Mouse (Mus musculus): ENCODE measurements around the gene Fbxl17.

Gene Fbxl17

DNA sequence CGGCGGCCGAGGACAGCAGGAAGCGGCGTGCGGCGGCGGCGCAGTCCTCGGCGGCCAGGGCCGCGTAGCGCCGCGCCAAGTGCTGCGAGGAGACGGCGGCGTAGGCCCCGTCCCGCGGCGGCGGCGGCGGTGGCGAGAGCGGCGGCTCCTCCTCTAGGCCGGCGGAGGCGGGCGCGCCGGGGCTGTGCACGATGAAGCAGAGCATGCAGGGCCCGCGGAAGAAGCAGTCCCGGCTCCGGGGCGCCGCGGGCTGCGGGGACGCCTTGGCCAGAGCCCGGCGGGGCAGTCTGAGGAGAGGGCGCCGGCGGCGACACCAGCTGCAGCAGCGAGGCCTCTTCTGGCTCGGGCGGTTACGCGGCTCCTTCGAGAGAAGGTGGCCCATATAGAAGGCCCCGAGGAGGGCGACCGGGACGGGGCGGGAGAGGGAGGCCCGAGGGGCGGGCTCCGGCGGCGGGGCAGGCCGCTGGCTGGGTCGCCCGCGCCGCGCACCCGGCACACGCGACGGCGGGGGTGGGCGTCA is at the start of gene Fbxl17:
Gene Fbxl17, minus strand, starts transcription at position 382 of the 520 bp plus-strand sequence.
- DNase-seq (ENCODE audit: low spot score), result peak; percentile 69

DNA sequence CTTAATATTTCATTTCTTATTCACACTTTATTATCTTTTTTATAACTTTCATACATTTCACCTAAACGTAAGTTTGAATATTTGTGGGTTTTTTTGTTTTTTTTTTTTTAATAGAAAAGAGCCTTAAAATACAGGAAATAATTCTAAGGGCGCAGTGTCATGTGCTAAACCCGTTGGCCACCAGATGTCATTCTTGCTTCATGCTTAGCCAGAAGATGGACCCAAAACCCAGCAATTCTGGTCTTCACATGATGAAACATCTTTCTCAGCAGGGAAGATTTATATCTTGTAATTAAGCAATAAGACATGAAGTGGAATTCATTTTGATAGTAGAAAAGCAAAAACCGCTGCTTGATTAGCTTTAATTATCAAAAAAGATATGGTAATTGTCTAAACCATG is 47.6 kb upstream of the Fbxl17 start:
- no peak for DNase-seq (ENCODE audit: low spot score)

- no peak for DNase-seq (ENCODE audit: low spot score)
These were observed 34.9 kb upstream of the Fbxl17 start for GRCm38 (mm10) chr17:63534576-63535265.

GRCm38 (mm10) chr17:63533074-63533836 is 33.4 kb upstream of the Fbxl17 start:
- DNase-seq (ENCODE audit: low spot score), result no peak

DNA sequence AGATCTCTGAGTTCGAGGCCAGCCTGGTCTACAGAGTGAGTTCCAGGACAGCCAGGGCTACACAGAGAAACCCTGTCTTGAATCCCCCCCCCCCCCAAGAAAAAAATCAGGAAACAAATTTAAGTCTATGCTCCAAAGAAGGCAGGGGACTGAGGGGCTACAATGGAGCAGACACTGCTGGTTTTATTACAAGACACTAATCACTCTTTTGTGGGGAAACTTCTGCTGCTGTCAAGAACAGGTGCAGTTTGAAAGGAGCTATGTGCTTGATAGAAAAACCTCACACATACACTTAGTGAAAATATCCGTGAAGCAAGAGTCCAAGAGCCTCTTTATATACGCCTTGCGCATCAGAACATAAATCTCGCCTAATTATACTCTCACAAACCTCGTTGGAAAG is 29.7 kb upstream of the Fbxl17 start:
- DNase-seq (ENCODE audit: low spot score), result no peak

DNA sequence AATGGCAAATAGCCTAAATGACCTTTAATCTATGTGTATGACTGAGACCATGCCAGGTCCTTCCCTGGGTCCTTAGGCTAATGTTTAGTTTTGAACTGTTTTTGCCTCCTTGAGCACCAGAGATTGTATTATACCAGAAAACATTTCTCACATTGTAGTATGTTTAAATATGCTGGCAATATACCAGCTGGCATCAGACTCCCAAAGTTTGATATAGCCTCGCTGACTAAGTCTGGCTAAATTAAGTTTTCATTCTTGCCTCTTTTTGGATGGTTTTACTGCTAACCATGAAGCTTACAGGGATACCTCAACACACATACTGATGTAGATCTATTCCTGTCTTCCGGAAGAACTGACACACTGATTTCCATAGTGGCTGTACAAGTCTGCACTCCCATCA is 20.9 kb upstream of the Fbxl17 start:
- DNase-seq (ENCODE audit: low spot score), result no peak

GRCm38 (mm10) chr17:63510451-63510850 is 10.6 kb upstream of the Fbxl17 start:
- no peak for DNase-seq (ENCODE audit: low spot score)

GRCm38 (mm10) chr17:63501091-63501490 is 1.3 kb upstream of the Fbxl17 start:
- no peak for DNase-seq (ENCODE audit: low spot score)

GRCm38 (mm10) chr17:63500156-63500834 is 478 bp upstream of the Fbxl17 start:
- DNase-seq (ENCODE audit: low spot score), result peak; percentile 72

DNA sequence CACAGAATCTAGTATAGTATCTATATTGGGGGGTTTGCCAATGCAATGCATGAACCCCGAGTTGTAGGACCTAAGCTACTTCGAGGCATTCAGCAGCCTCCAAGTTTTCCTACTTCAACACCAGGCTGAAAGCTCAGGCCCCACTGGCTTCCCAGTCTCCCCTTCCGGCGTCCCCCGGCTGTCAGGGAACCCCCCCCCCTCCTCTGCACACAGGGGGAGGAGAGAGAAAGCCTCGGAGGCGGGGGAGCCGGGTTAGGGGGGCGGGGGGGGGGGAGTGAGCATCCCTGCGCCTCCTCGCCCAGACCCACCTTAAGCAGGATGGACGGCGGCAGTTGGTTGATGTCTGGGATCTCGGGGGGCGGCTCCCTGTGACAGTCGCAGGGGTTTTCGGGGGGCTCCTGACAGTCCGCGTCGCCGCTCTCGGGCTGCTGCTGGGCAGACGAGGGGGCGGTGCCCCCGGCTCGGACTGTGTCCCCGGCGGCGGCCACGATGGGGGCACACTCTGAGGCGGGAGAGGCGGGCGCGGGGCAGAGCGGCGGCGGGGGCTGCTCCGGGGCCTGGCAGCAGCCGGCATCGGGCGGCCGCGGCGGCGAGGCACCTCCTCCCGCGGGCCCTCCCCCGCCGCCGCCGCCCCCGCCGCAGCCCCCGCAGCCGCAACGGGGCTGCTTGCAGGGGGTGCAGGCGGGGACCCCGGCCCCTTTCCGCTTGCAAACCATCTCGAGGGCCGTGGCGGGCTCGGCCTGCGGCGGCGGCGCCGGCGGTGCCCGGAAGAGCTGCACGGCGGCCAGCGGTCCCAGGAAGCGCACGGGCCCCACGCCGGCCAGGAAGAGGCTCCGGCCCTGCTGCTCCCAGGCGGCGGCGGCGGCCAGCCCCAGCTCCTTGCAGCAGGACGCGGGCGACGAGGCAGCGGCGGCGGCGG is 841 bp downstream of the Fbxl17 start:
- DNase-seq (ENCODE audit: low spot score), result peak; percentile 19

- DNase-seq (ENCODE audit: low spot score), result no peak
These were observed 1.6 kb downstream of the Fbxl17 start for GRCm38 (mm10) chr17:63498182-63498716.

GRCm38 (mm10) chr17:63497206-63497731 is 2.5 kb downstream of the Fbxl17 start:
- DNase-seq (ENCODE audit: low spot score), result no peak

DNA sequence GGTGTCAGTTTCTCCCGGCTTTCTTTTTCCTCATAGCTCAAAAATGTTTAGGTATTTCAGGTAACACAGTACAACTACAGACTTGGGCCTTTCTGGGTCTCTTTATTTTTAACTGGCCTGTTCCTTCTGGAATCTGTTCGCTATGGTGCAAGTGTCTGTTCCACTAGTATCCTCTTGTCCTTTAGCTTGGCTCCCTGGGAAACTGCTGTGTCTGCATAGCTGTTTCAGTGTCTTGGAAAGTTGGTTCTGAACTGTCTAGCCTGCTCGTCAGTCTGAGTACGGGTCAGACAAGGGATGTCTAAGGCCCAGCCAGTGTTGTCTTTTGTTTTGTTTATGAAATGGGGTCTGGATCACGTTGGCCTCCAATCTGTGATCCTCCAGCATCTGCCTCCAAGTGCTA is 3.7 kb downstream of the Fbxl17 start:
- DNase-seq (ENCODE audit: low spot score), result no peak

DNA sequence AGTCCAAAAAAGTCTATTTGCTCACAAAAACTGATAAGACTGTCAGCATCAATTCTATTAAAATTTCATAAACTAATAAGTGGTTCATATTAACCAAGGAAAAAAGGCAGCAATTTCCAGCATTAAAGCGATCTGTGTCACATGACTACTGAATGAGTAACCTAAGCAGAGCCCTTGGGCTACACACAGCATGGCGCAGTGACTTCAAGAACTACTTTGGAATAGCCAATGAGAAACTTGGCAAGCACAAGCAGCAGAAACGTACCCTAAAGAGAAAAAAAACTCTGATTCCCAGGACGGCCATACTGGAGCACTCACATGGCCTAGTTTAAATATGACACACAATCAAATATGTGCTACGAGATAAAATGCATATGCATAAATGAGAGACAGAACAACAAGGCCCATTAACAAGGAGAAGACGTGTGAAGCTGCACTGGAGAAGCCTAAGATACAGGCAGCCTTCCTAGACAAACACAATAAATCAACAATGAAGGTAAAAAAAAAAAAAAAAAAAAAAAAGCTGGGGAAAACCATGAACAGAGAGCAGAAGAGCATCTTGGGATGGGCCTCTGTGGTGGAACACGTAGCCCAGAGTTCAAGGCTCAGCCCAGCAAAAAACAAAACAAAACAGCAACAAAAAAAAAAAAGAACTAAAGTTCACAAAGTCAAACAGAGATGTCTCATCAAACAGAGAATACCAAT is 5.8 kb downstream of the Fbxl17 start:
- no peak for DNase-seq (ENCODE audit: low spot score)

- DNase-seq (ENCODE audit: low spot score), result no peak
These were observed 6.5 kb downstream of the Fbxl17 start for GRCm38 (mm10) chr17:63493274-63493673.

GRCm38 (mm10) chr17:63492665-63493273 is 7.0 kb downstream of the Fbxl17 start:
- DNase-seq (ENCODE audit: low spot score), result no peak

GRCm38 (mm10) chr17:63489525-63489924 is 10.3 kb downstream of the Fbxl17 start:
- no peak for DNase-seq (ENCODE audit: low spot score)

DNA sequence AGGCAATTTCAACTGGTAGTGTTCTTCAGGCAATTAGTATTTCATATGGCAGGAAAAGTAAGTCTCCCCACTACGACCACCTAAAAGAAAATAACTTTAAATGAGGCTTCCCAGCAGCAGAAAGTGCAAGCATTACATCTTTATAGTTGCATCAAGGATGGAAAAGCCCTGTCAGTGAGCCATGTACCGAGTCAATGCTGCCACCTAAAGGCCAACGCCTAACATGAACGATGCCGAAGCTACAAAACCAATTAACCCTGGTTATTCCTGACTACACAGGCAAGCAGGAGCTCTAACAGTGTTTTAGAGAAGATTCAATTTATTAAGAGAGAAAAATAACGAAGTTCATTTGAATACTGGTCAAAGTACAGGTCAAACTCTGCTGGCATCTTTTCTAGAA is 32.0 kb downstream of the Fbxl17 start:
- peak; percentile 19 for DNase-seq (ENCODE audit: low spot score)

- no peak for DNase-seq (ENCODE audit: low spot score)
These were observed 34.6 kb downstream of the Fbxl17 start for GRCm38 (mm10) chr17:63465239-63465638.

GRCm38 (mm10) chr17:63462512-63462911 is 37.3 kb downstream of the Fbxl17 start:
- no peak for DNase-seq (ENCODE audit: low spot score)

All from spleen, adult 12 weeks (tissue).